Mouse (Mus musculus) lung, adult 2 months (tissue): ENCODE results near the gene Ttll5.

Experiments
- CTCF ChIP-seq: fragments of 200-500 bp; IDR thresholded peaks from 2 replicates; pipeline ENCODE4 v1.5.1; 2011; ENCODE audit warnings: mild to moderate bottlenecking, low read length, control low read depth; ENCODE audit not compliant: insufficient read depth
- POLR2A ChIP-seq: fragments of 200-500 bp; IDR thresholded peaks from 2 replicates; pipeline ENCODE4 v1.6.1; 2011; ENCODE audit warnings: low read depth, mild to moderate bottlenecking, control low read depth, low read length, borderline replicate concordance; ENCODE audit errors: extremely low read depth

DNA sequence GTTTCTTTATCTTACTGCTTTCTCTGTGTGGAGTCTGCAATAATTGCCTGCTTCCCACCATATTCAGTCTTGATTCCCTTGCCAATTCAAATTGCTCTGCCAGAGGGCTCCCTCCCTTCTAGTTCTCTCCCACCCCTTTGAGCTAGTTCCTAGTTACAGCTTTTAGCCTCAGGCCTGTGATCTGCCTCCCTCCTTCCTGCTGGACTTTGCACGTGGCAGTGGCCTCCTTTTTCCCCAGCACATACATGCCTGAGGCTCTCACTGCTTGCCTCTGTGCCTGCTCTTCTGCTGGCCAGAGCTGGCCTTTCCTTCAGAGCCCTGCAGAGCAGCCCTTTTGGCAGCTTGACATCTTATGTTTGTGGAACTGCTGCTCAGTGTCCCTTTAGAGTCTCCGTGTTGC is 38.1 kb downstream of the Ttll5 start:
- TF ChIP-seq CTCF (no peak), POLR2A (no peak)
